Mouse (Mus musculus): ENCODE results near the gene Hspa1b.

GRCm38 (mm10) chr17:34977000-34977399, 18.0 kb upstream of the Hspa1b start:
- TF ChIP-seq POLR2A (IDR thresholded peaks at IDR 0.05; ENCODE audit: insufficient read depth, low read depth, low read length) (no peak), CTCF (IDR thresholded peaks at IDR 0.05) (no peak), EP300 (IDR thresholded peaks at IDR 0.05; ENCODE audit: insufficient read depth, low read depth, low read length) (no peak)
